Comparison of ENCODE assay signal across 8 mouse cellular contexts in the genomic region with DNA sequence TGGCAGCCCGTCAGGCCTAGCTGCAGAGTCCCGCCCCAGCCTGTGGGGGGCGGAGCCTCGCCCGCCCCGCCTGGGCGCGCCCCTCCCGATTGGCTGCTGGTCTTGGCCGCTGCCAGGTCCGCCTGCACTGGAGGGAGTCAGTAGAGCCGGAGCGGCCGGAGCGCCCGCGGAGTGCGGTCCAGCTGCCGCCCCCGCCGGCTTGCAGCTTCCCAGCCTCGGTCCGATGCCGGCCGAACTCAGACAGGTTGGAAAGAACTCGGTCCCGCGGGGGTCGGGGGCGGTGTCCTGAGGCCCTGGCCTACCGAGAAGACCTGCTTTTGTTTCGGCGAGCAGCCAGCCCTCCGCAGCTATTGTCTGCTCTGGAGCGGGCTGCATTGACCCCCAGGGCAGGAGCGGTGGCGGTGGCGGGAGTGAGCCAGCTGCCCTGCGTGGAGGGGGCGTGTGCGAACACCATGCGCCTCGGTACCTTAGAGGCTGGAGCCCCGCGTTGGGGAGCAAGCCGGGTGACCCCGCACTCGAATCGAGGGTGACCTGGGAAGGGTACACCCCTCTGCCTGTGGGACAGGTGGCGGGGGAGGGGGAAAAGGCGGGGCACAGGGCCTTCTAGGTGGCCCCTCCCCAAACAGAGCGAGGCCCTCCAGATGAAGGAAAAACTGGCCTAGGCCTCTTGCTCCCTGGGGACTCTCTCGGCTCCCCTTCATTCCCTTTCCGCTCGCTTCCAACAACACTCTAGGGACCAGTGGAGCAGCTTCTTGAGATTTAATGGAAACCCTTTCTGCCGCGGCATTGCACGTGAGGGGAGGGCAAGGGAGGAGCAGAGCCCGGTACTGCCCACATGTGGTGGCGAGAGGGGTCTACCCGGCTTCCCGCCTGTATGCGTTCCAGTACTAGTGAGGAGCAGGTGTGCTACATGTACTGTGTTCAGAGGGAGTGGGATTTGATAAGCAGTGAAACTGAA. TPM values are rescaled to one million over a fixed set of nuclear protein-coding genes. Genes with fewer than 3 reads are reported as not detected.
DNase-seq lines count a peak whose midpoint lies in the region; ATAC-seq and TF ChIP-seq lines count a peak whose summit lies in the region.

No protein-coding gene starts in this region.

- in situ Hi-C loops in ES-E14 (cut with MboI; ENCODE audit: low sequenced_read_pairs in 2 of 2, unreplicated experiment in 2 of 2): no loop called here

- 0% methylated on average over 46 of the region's 63 CpGs for WGBS in forebrain, embryonic 13.5 days
- WGBS in lung, postnatal 0 days: under 1% methylated on average over 55 of the region's 63 CpGs

- H3K4me1 ChIP-seq in ES-E14 (ENCODE audit: control insufficient read depth in 2 of 2, insufficient read depth in 2 of 2, low read length in 2 of 2, poor library complexity in 1 of 2): peaks cover 19 to 35% of the 10 kb centered on the region in 2 experiments
- peaks cover 66% of the 10 kb centered on the region for H3K4me1 ChIP-seq in forebrain, embryonic 13.5 days
- peaks cover 32% of the 10 kb centered on the region for H3K4me1 ChIP-seq in lung, postnatal 0 days (ENCODE audit: insufficient read depth, low read depth, low read length)

- peak; percentile 73 for TF ChIP-seq CTCF in lung, postnatal 0 days (IDR thresholded peaks at IDR 0.05)

- H3K27ac ChIP-seq in ES-E14 (ENCODE audit: insufficient read depth, low read depth, low read length, poor library complexity, severe bottlenecking): peak overlapping the region; percentile 16; the same call in 1 of the 2 replicates
- peak overlapping the region; percentile 91 for H3K27ac ChIP-seq in forebrain, embryonic 13.5 days
- peak overlapping the region; percentile 69 for H3K27ac ChIP-seq in lung, postnatal 0 days (ENCODE audit: low read length)

- intact Hi-C loops in heart, postnatal 36 days (cut with DNase I): loop anchor here (5.0 kb wide), 1 partner anchor 45 kb away; a partner anchor contains a TSS

- peak overlapping the region; percentile 81 to 90 for H3K4me3 ChIP-seq in ES-E14 (ENCODE audit: insufficient read depth in 1 of 2, low read depth in 1 of 2, low read length in 2 of 2, poor library complexity in 1 of 2, severe bottlenecking in 1 of 2)
- peak overlapping the region; percentile 70 for H3K4me3 ChIP-seq in forebrain, embryonic 13.5 days
- peak overlapping the region; percentile 65 for H3K4me3 ChIP-seq in lung, postnatal 0 days (ENCODE audit: low read depth, low read length)

- ATAC-seq in forebrain, embryonic 13.5 days: peak; percentile 79
- peak; percentile 88 for ATAC-seq in lung, postnatal 0 days

- H3K36me3 ChIP-seq in ES-E14 (ENCODE audit: control insufficient read depth, insufficient read depth, low read length, poor library complexity, severe bottlenecking): peaks cover 10% of the 10 kb centered on the region; the same call in 1 of the 2 replicates
- H3K36me3 ChIP-seq in forebrain, embryonic 13.5 days (ENCODE audit: poor library complexity, severe bottlenecking): peaks cover 16% of the 10 kb centered on the region
- no peaks in the 10 kb centered on the region for H3K36me3 ChIP-seq in lung, postnatal 0 days (ENCODE audit: insufficient read depth, low read length)

- TF ChIP-seq EP300 in lung, postnatal 0 days (IDR thresholded peaks at IDR 0.05): no peak

- H3K27me3 ChIP-seq in forebrain, embryonic 13.5 days: no peaks in the 10 kb centered on the region
- no peaks in the 10 kb centered on the region for H3K27me3 ChIP-seq in lung, postnatal 0 days (replicated peaks; ENCODE audit: insufficient read depth, low read length)

- DNase-seq in ES-E14 (ENCODE audit: low read depth, low spot score): peak; percentile 77
- DNase-seq in c-Kit-positive CD71-positive TER-119-positive erythroid progenitor cells, embryonic 14.5 days (ENCODE audit: low spot score): peak; percentile 83
- peak; percentile 85 to 86 for DNase-seq in heart, postnatal 36 days
- DNase-seq in layer of hippocampus, adult 18-20 months (ENCODE audit: low spot score in 2 of 2): peak; percentile 52 to 74
- DNase-seq in lung, postnatal 0 days (ENCODE audit: low spot score): peak; percentile 93
- DNase-seq in ovary, adult 18-20 months (ENCODE audit: low spot score): peak; percentile 88
- DNase-seq in thymus, postnatal 14 days: peak; percentile 91

- H3K9ac ChIP-seq in ES-E14 (ENCODE audit: insufficient read depth, low read depth, low read length, poor library complexity, severe bottlenecking): peak overlapping the region; percentile 83
- peak overlapping the region; percentile 91 for H3K9ac ChIP-seq in forebrain, embryonic 13.5 days
- peak overlapping the region; percentile 64 for H3K9ac ChIP-seq in lung, postnatal 0 days (replicated peaks; ENCODE audit: low read depth)

- peak overlapping the region; percentile 73 for H3K4me2 ChIP-seq in forebrain, embryonic 13.5 days
- H3K4me2 ChIP-seq in lung, postnatal 0 days (replicated peaks; ENCODE audit: low read depth, low read length): peak overlapping the region; percentile 100

- no peaks in the 10 kb centered on the region for H3K9me3 ChIP-seq in ES-E14 (ENCODE audit: control insufficient read depth, insufficient read depth, low read depth, low read length)
- no peaks in the 10 kb centered on the region for H3K9me3 ChIP-seq in forebrain, embryonic 13.5 days (replicated peaks)
- H3K9me3 ChIP-seq in lung, postnatal 0 days (ENCODE audit: low read length): no peaks in the 10 kb centered on the region

TF ChIP-seq in ES-E14, 5 proteins besides CTCF, POLR2A, EP300 and RAD21:
- TF ChIP-seq CHD2 (IDR thresholded peaks at IDR 0.05; ENCODE audit: low read depth, low read length) (no peak), HCFC1 (IDR thresholded peaks at IDR 0.05; ENCODE audit: borderline replicate concordance, insufficient read depth, low read length) (no peak), ZC3H11A (IDR thresholded peaks at IDR 0.05; ENCODE audit: borderline replicate concordance, low read depth, low read length) (no peak), ZNF384 (IDR thresholded peaks at IDR 0.05; ENCODE audit: low read depth, low read length) (no peak), MAFK (IDR thresholded peaks at IDR 0.05; ENCODE audit: insufficient read depth, low read depth, low read length) (no peak)

RNA-seq across cellular contexts. Expression of a gene that starts 33.4 kb away (rescaled TPM):
- 7.9 and 8.4 TPM in 2 replicates for total RNA-seq in ES-E14 (2012; rRNA removed)
- polyA plus RNA-seq in forebrain, embryonic 13.5 days (2015; fragmentation: Nextera tagmentation; extraction: Ambion mirVana): 23.4 and 25.1 TPM in 2 replicates
- total RNA-seq in heart, postnatal 36 days (2021): 10 to 100 TPM; 41.0 to 42.8 TPM
- total RNA-seq in layer of hippocampus, adult 18-20 months (2021): 10 to 100 TPM; 15.3 to 22.4 TPM
- 20.0 and 20.9 TPM in 2 replicates for polyA plus RNA-seq in lung, postnatal 0 days (2015; fragmentation: Nextera tagmentation; extraction: Ambion mirVana)

RNA-seq across cellular contexts. Expression of a gene that starts 33.9 kb away (rescaled TPM):
- total RNA-seq in ES-E14 (2012; rRNA removed): 40.1 and 41.0 TPM in 2 replicates
- 64.0 and 70.1 TPM in 2 replicates for polyA plus RNA-seq in forebrain, embryonic 13.5 days (2015; fragmentation: Nextera tagmentation; extraction: Ambion mirVana)
- total RNA-seq in heart, postnatal 36 days (2021): 100 to 1,000 TPM; 130 to 150 TPM
- total RNA-seq in layer of hippocampus, adult 18-20 months (2021): 10 to 100 TPM; 78.2 to 82.4 TPM
- polyA plus RNA-seq in lung, postnatal 0 days (2015; fragmentation: Nextera tagmentation; extraction: Ambion mirVana): 109 and 111 TPM in 2 replicates

RNA-seq across cellular contexts. Expression of a gene that starts 44.8 kb away (rescaled TPM):
- 48.0 and 60.1 TPM in 2 replicates for total RNA-seq in ES-E14 (2012; rRNA removed)
- polyA plus RNA-seq in forebrain, embryonic 13.5 days (2015; fragmentation: Nextera tagmentation; extraction: Ambion mirVana): 77.2 and 95.0 TPM in 2 replicates
- 10 to 100 TPM; 21.1 to 25.6 TPM for total RNA-seq in heart, postnatal 36 days (2021)
- total RNA-seq in layer of hippocampus, adult 18-20 months (2021): 10 to 100 TPM; 33.2 to 38.6 TPM
- 14.6 and 18.5 TPM in 2 replicates for polyA plus RNA-seq in lung, postnatal 0 days (2015; fragmentation: Nextera tagmentation; extraction: Ambion mirVana)

RNA-seq across cellular contexts. Expression of a gene that starts 44.8 kb away (rescaled TPM):
- 10.0 and 10.4 TPM in 2 replicates for total RNA-seq in ES-E14 (2012; rRNA removed)
- 59.2 and 63.2 TPM in 2 replicates for polyA plus RNA-seq in forebrain, embryonic 13.5 days (2015; fragmentation: Nextera tagmentation; extraction: Ambion mirVana)
- 100 to 1,000 TPM; 152 to 177 TPM for total RNA-seq in heart, postnatal 36 days (2021)
- total RNA-seq in layer of hippocampus, adult 18-20 months (2021): 100 to 1,000 TPM; 102 to 116 TPM
- polyA plus RNA-seq in lung, postnatal 0 days (2015; fragmentation: Nextera tagmentation; extraction: Ambion mirVana): 23.7 and 25.2 TPM in 2 replicates

Comparison
In these comparisons a context has a peak if more than half of its experiments do, and no peak if none do; other contexts are left out.
1. Peak in every context shown above with its lines: DNase-seq, ATAC-seq, H3K4me3 ChIP-seq and H3K27ac ChIP-seq.
2. H3K27ac ChIP-seq: peak in every context shown above with its lines; median percentile 91 in forebrain, embryonic 13.5 days; 69 in lung, postnatal 0 days; 16 in ES-E14.